Mouse (Mus musculus): ENCODE data around the gene Tmem87a. TPM values are rescaled to one million over a fixed set of nuclear protein-coding genes. Genes with fewer than 3 reads are reported as not detected.

Tmem87a gene
- 2.6 and 3.6 TPM in 2 replicates for polyA plus RNA-seq (2015; fragmentation: Nextera tagmentation; extraction: Ambion mirVana)

- Histone ChIP-seq H3K4me2 (peak within 1 kb of the TSS; percentile 81), H3K4me3 (replicated peaks) (peak within 1 kb of the TSS; percentile 83), H3K9ac (peak within 1 kb of the TSS; percentile 72), H3K36me3 (replicated peaks) (peaks cover 11% of the 10 kb centered on the region; the same call in 1 of the 2 replicates), H3K27ac (replicated peaks) (peak within 1 kb of the TSS; percentile 97), H3K9me3 (replicated peaks) (no peaks in the 10 kb centered on the region), H3K4me1 (replicated peaks) (peaks cover 38% of the 10 kb centered on the region), H3K27me3 (no peaks in the 10 kb centered on the region)
- under 1% methylated on average over 34 of the region's 34 CpGs for WGBS (ENCODE audit: insufficient replicate concordance)
- peak; percentile 98 for ATAC-seq (ENCODE audit: insufficient read depth)
Observed at GRCm38 (mm10) chr2:120403986-120404822, at the start of gene Tmem87a. Gene Tmem87a (minus strand): TSS chr2:120404113.

- H3K36me3 ChIP-seq (replicated peaks): 0 out of 2 replicates have a peak, but pooled peaks cover 4% of the 10 kb centered on the region
- no peaks in the 10 kb centered on the region for H3K4me1 ChIP-seq (replicated peaks)
- H3K27ac ChIP-seq (replicated peaks): no peak overlapping the region
- H3K27me3 ChIP-seq: no peaks in the 10 kb centered on the region
- ATAC-seq (ENCODE audit: insufficient read depth): no peak
- no peak overlapping the region for H3K4me3 ChIP-seq (replicated peaks)
- no peak overlapping the region for H3K9ac ChIP-seq
- H3K9me3 ChIP-seq (replicated peaks): no peaks in the 10 kb centered on the region
- WGBS (ENCODE audit: insufficient replicate concordance): 60% methylated on average over 4 of the region's 4 CpGs
- H3K4me2 ChIP-seq: no peak overlapping the region
Observed at GRCm38 (mm10) chr2:120452600-120452999, 48.7 kb upstream of the Tmem87a start.

GRCm38 (mm10) chr2:120450724-120451123 is 46.8 kb upstream of the Tmem87a start:
- Histone ChIP-seq H3K27ac (replicated peaks) (no peak overlapping the region), H3K9me3 (replicated peaks) (no peaks in the 10 kb centered on the region), H3K27me3 (no peaks in the 10 kb centered on the region), H3K4me2 (no peak overlapping the region), H3K4me1 (replicated peaks) (peaks cover 12% of the 10 kb centered on the region), H3K9ac (no peak overlapping the region), H3K36me3 (replicated peaks) (0 out of 2 replicates have a peak, but pooled peaks cover 4% of the 10 kb centered on the region), H3K4me3 (replicated peaks) (no peak overlapping the region)
- ATAC-seq (ENCODE audit: insufficient read depth): no peak
- 55% methylated on average over 6 of the region's 6 CpGs for WGBS (ENCODE audit: insufficient replicate concordance)

- H3K9ac ChIP-seq: no peak overlapping the region
- WGBS (ENCODE audit: insufficient replicate concordance): 84% methylated on average over 1 of the region's 1 CpGs
- H3K36me3 ChIP-seq (replicated peaks): no peaks in the 10 kb centered on the region
- no peaks in the 10 kb centered on the region for H3K9me3 ChIP-seq (replicated peaks)
- H3K27ac ChIP-seq (replicated peaks): no peak overlapping the region
- H3K27me3 ChIP-seq: no peaks in the 10 kb centered on the region
- no peak overlapping the region for H3K4me2 ChIP-seq
- H3K4me1 ChIP-seq (replicated peaks): peaks cover 19% of the 10 kb centered on the region
- ATAC-seq (ENCODE audit: insufficient read depth): no peak
- no peak overlapping the region for H3K4me3 ChIP-seq (replicated peaks)
Observed at GRCm38 (mm10) chr2:120447306-120447705, 43.4 kb upstream of the Tmem87a start.

GRCm38 (mm10) chr2:120446373-120446772 is 42.5 kb upstream of the Tmem87a start:
- H3K9ac ChIP-seq: peak overlapping the region; percentile 5; the same call in 1 of the 2 replicates
- H3K4me1 ChIP-seq (replicated peaks): peaks cover 19% of the 10 kb centered on the region
- H3K4me2 ChIP-seq: peak overlapping the region; percentile 47
- no peaks in the 10 kb centered on the region for H3K9me3 ChIP-seq (replicated peaks)
- WGBS (ENCODE audit: insufficient replicate concordance): 10% methylated on average over 10 of the region's 10 CpGs
- H3K36me3 ChIP-seq (replicated peaks): no peaks in the 10 kb centered on the region
- H3K4me3 ChIP-seq (replicated peaks): no peak overlapping the region
- no peaks in the 10 kb centered on the region for H3K27me3 ChIP-seq
- H3K27ac ChIP-seq (replicated peaks): peak overlapping the region; percentile 65
- ATAC-seq (ENCODE audit: insufficient read depth): peak; percentile 98

GRCm38 (mm10) chr2:120444486-120444885 is 40.6 kb upstream of the Tmem87a start:
- Histone ChIP-seq H3K4me2 (no peak overlapping the region), H3K9ac (no peak overlapping the region), H3K27ac (replicated peaks) (no peak overlapping the region), H3K9me3 (replicated peaks) (no peaks in the 10 kb centered on the region), H3K4me1 (replicated peaks) (peaks cover 19% of the 10 kb centered on the region), H3K27me3 (no peaks in the 10 kb centered on the region), H3K4me3 (replicated peaks) (no peak overlapping the region), H3K36me3 (replicated peaks) (no peaks in the 10 kb centered on the region)
- 76% methylated on average over 1 of the region's 1 CpGs for WGBS (ENCODE audit: insufficient replicate concordance)
- ATAC-seq (ENCODE audit: insufficient read depth): no peak

GRCm38 (mm10) chr2:120424386-120424785 is 20.5 kb upstream of the Tmem87a start:
- ATAC-seq (ENCODE audit: insufficient read depth): no peak
- H3K4me2 ChIP-seq: no peak overlapping the region
- H3K9me3 ChIP-seq (replicated peaks): no peaks in the 10 kb centered on the region
- 76% methylated on average over 5 of the region's 5 CpGs for WGBS (ENCODE audit: insufficient replicate concordance)
- no peak overlapping the region for H3K9ac ChIP-seq
- H3K27ac ChIP-seq (replicated peaks): no peak overlapping the region
- no peaks in the 10 kb centered on the region for H3K27me3 ChIP-seq
- H3K4me1 ChIP-seq (replicated peaks): no peaks in the 10 kb centered on the region; the same call in 1 of the 2 replicates
- 0 out of 2 replicates have a peak, but pooled peaks cover 12% of the 10 kb centered on the region for H3K36me3 ChIP-seq (replicated peaks)
- H3K4me3 ChIP-seq (replicated peaks): no peak overlapping the region

GRCm38 (mm10) chr2:120414738-120415414 is 11.0 kb upstream of the Tmem87a start:
- Histone ChIP-seq H3K4me1 (replicated peaks) (peaks cover 12% of the 10 kb centered on the region), H3K27me3 (no peaks in the 10 kb centered on the region), H3K4me3 (replicated peaks) (no peak overlapping the region), H3K27ac (replicated peaks) (no peak overlapping the region), H3K9ac (no peak overlapping the region), H3K9me3 (replicated peaks) (no peaks in the 10 kb centered on the region), H3K4me2 (no peak overlapping the region), H3K36me3 (replicated peaks) (peaks cover 26% of the 10 kb centered on the region)
- WGBS (ENCODE audit: insufficient replicate concordance): 63% methylated on average over 1 of the region's 1 CpGs
- ATAC-seq (ENCODE audit: insufficient read depth): no peak

- no peaks in the 10 kb centered on the region for H3K9me3 ChIP-seq (replicated peaks)
- no peak overlapping the region for H3K27ac ChIP-seq (replicated peaks)
- no peak overlapping the region for H3K4me2 ChIP-seq
- H3K9ac ChIP-seq: no peak overlapping the region
- no peak for ATAC-seq (ENCODE audit: insufficient read depth)
- H3K27me3 ChIP-seq: no peaks in the 10 kb centered on the region
- H3K36me3 ChIP-seq (replicated peaks): peaks cover 26% of the 10 kb centered on the region
- peaks cover 12% of the 10 kb centered on the region for H3K4me1 ChIP-seq (replicated peaks)
- H3K4me3 ChIP-seq (replicated peaks): no peak overlapping the region
Observed at GRCm38 (mm10) chr2:120414113-120414512, 10.2 kb upstream of the Tmem87a start.

GRCm38 (mm10) chr2:120411096-120411628 is 7.2 kb upstream of the Tmem87a start:
- H3K36me3 ChIP-seq (replicated peaks): peaks cover 26% of the 10 kb centered on the region
- H3K4me3 ChIP-seq (replicated peaks): peak overlapping the region; percentile 14; the same call in 1 of the 2 replicates
- no peaks in the 10 kb centered on the region for H3K9me3 ChIP-seq (replicated peaks)
- peak overlapping the region; percentile 45 for H3K4me2 ChIP-seq
- peaks cover 16% of the 10 kb centered on the region for H3K4me1 ChIP-seq (replicated peaks)
- H3K27me3 ChIP-seq: no peaks in the 10 kb centered on the region
- ATAC-seq (ENCODE audit: insufficient read depth): peak; percentile 98
- no peak overlapping the region for H3K9ac ChIP-seq
- H3K27ac ChIP-seq (replicated peaks): peak overlapping the region; percentile 64
- 40% methylated on average over 3 of the region's 3 CpGs for WGBS (ENCODE audit: insufficient replicate concordance)

All from liver, embryonic 15.5 days (tissue).